Mouse (Mus musculus) liver, postnatal 0 days (tissue): ENCODE measurements around the gene Timeless. TPM values are rescaled to one million over a fixed set of nuclear protein-coding genes. Genes with fewer than 3 reads are reported as not detected.
"Not testable (repeated sequence)": the region's sequence is repeated elsewhere in the genome, so short reads cannot be mapped to it uniquely, and the experiment has no call there.

Source experiments
- ATAC-seq: fragments of 200-750 bp; cut with Nextera tagmentation; 2 replicates; pipeline ENCODE4 v1.8.0; 2017; ENCODE audit warnings: mild to moderate bottlenecking, moderate library complexity
- DNase-seq: peaks from one replicate; pipeline ENCODE4 v3.0.0-alpha.2; 2016
- H3K27ac ChIP-seq: fragments of 300-500 bp; sonication (generic); 2 replicates; pipeline ENCODE4 v1.5.1; 2014; ENCODE audit warnings: antibody characterized with exemption, moderate library complexity, mild to moderate bottlenecking, low read depth
- H3K27me3 ChIP-seq: fragments of 300-500 bp; sonication (generic); 2 replicates; pipeline ENCODE4 v1.6.1; 2014; ENCODE audit warnings: low read length, control low read depth, mixed read lengths; ENCODE audit not compliant: insufficient read depth
- H3K36me3 ChIP-seq: fragments of 300-500 bp; sonication (generic); replicated peaks from 2 replicates; pipeline ENCODE4 v1.6.1; 2014; ENCODE audit warnings: mild to moderate bottlenecking, control low read depth, low read length, moderate library complexity, mixed read lengths; ENCODE audit not compliant: insufficient read depth
- H3K4me1 ChIP-seq: fragments of 300-500 bp; sonication (generic); 2 replicates; pipeline ENCODE4 v1.6.1; 2014; ENCODE audit warnings: antibody characterized with exemption, mild to moderate bottlenecking, control low read depth; ENCODE audit not compliant: insufficient read depth
- H3K4me2 ChIP-seq: fragments of 300-500 bp; sonication (generic); 2 replicates; pipeline ENCODE4 v1.6.1; 2014; ENCODE audit warnings: low read depth, mild to moderate bottlenecking, low read length, moderate library complexity, mixed read lengths
- H3K4me3 ChIP-seq: fragments of 300-500 bp; sonication (generic); 2 replicates; pipeline ENCODE4 v1.5.1; 2014; ENCODE audit warnings: low read depth, low read length
- H3K9ac ChIP-seq: fragments of 300-500 bp; sonication (generic); replicated peaks from 2 replicates; pipeline ENCODE4 v1.6.1; 2014; ENCODE audit warnings: mild to moderate bottlenecking, moderate library complexity
- H3K9me3 ChIP-seq: fragments of 300-500 bp; sonication (generic); 2 replicates; pipeline ENCODE4 v1.6.1; 2016; ENCODE audit warnings: mild to moderate bottlenecking, control low read depth, low read length, mixed read lengths
- CTCF ChIP-seq: sonication (generic); IDR thresholded peaks from 2 replicates; pipeline ENCODE4 v1.5.1; 2016; ENCODE audit warnings: antibody characterized with exemption, low read depth
- EP300 ChIP-seq: IDR thresholded peaks from 2 replicates; pipeline ENCODE4 v1.6.1; 2016; ENCODE audit warnings: antibody characterized with exemption, low read depth, mild to moderate bottlenecking
- WGBS: fragments of 180-500 bp; shearing (Covaris S2); extraction: QIAGEN DNeasy Blood & Tissue Kit; methylation state at CpG from one replicate; pipeline ENCODE4 v1.1.7; 2014; ENCODE audit not compliant: insufficient replicate concordance; 5-methylcytosine and 5-hydroxymethylcytosine counted together
- polyA plus RNA-seq: library from polyadenylated mRNA; unstranded; fragments of >200 nt; fragmentation: Nextera tagmentation; extraction: Ambion mirVana; gene quantifications from 2 replicates; pipeline ENCODE4 v1.2.1, GENCODE M21; 2015

Gene Timeless
- polyA plus RNA-seq, 1 experiment from 2014 or later: 18.5 TPM

GRCm38 (mm10) chr10:128212148-128212547, 19.7 kb upstream of the Timeless start:
- Histone ChIP-seq H3K27me3 (no peaks in the 10 kb centered on the region), H3K4me2 (peak overlapping the region; percentile 79), H3K4me3 (peak overlapping the region; percentile 68), H3K9ac (peak overlapping the region; percentile 63; the same call in 1 of the 2 replicates), H3K36me3 (peaks cover 12% of the 10 kb centered on the region), H3K4me1 (peaks cover 23% of the 10 kb centered on the region), H3K9me3 (no peaks in the 10 kb centered on the region), H3K27ac (peak overlapping the region; percentile 83)
- no peak for ATAC-seq
- 36% methylated on average over 6 of the region's 6 CpGs for WGBS
- no peak for TF ChIP-seq CTCF
- no peak for TF ChIP-seq EP300
- no peak for DNase-seq

GRCm38 (mm10) chr10:128212871-128213323, 19.0 kb upstream of the Timeless start:
- Histone ChIP-seq H3K27me3 (no peaks in the 10 kb centered on the region), H3K4me1 (peaks cover 23% of the 10 kb centered on the region), H3K4me3 (peak overlapping the region; percentile 48), H3K36me3 (peaks cover 12% of the 10 kb centered on the region), H3K9me3 (no peaks in the 10 kb centered on the region), H3K4me2 (peak overlapping the region; percentile 77), H3K27ac (no peak overlapping the region), H3K9ac (peak overlapping the region; percentile 50)
- peak; percentile 44; the same call in 1 of the 2 replicates for TF ChIP-seq EP300
- peak; percentile 85 for TF ChIP-seq CTCF
- ATAC-seq: peak; percentile 60
- DNase-seq: peak; percentile 74
- WGBS: 1% methylated on average over 18 of the region's 18 CpGs

DNA sequence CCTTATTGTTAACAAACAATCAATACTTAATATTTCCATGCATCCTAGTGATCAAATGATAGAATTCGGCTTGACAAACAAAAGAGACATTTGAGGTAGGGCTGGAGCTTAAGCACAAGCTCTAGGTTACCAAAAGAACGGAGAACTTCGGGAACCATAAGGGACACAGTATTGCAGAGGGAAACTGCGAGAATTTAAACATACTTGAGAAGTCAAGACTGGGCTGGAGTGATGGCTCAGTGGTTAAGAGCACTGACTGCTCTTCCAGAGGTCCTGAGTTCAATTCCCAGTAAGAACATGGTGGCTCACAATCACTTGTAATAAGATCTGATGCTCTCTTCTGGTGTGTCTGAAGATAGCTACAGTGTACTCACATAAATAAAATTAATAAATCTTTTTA, 17.8 kb upstream of the Timeless start:
- H3K9ac ChIP-seq, H3K4me3 ChIP-seq, H3K27me3 ChIP-seq, H3K36me3 ChIP-seq, H3K27ac ChIP-seq, DNase-seq, H3K9me3 ChIP-seq, H3K4me2 ChIP-seq, ATAC-seq: not testable (repeated sequence)
- WGBS: 88% methylated on average over 4 of the region's 4 CpGs
- peaks cover 24% of the 10 kb centered on the region for H3K4me1 ChIP-seq

DNA sequence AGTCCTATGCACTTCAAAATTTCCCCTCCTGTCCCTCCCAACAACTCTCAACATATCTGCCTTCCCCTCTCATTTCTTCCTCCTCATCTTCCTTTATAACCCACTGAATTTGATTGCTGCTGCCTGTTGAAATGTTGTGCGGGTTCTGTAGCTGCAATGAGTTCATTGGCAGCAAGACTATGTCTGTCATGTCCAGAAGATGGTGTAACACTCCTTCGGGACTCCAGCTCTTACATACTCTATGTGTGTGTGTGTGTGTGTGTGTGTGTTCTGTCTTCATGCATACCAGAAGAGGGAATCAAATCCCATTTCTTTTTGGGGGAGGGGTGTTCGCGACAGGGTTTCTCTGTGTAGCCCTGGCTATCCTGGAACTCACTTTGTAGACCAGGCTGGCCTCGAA, 16.9 kb upstream of the Timeless start:
- no peak overlapping the region for H3K4me3 ChIP-seq
- DNase-seq (no peak), ATAC-seq (no peak)
- no peak overlapping the region for H3K27ac ChIP-seq
- 80% methylated on average over 5 of the region's 5 CpGs for WGBS
- no peak overlapping the region for H3K4me2 ChIP-seq
- no peaks in the 10 kb centered on the region for H3K9me3 ChIP-seq
- TF ChIP-seq EP300 (no peak), CTCF (0 out of 2 replicates have a peak, but pooled peaks have one; percentile 10)
- H3K4me1 ChIP-seq: peaks cover 28% of the 10 kb centered on the region
- no peak overlapping the region for H3K9ac ChIP-seq
- no peaks in the 10 kb centered on the region for H3K27me3 ChIP-seq
- H3K36me3 ChIP-seq: peaks cover 4% of the 10 kb centered on the region; the same call in 1 of the 2 replicates

- Histone ChIP-seq H3K27ac (peak overlapping the region; percentile 57), H3K27me3 (no peaks in the 10 kb centered on the region), H3K9me3 (no peaks in the 10 kb centered on the region), H3K4me3 (no peak overlapping the region), H3K4me2 (no peak overlapping the region), H3K36me3 (no peaks in the 10 kb centered on the region), H3K9ac (no peak overlapping the region), H3K4me1 (peaks cover 6% of the 10 kb centered on the region)
- peak; percentile 92 for TF ChIP-seq EP300
- no peak for TF ChIP-seq CTCF
- no peak for DNase-seq
- peak; percentile 76 for ATAC-seq
- WGBS: 65% methylated on average over 18 of the region's 18 CpGs
These were observed 13.3 kb upstream of the Timeless start for GRCm38 (mm10) chr10:128218387-128219117.

DNA sequence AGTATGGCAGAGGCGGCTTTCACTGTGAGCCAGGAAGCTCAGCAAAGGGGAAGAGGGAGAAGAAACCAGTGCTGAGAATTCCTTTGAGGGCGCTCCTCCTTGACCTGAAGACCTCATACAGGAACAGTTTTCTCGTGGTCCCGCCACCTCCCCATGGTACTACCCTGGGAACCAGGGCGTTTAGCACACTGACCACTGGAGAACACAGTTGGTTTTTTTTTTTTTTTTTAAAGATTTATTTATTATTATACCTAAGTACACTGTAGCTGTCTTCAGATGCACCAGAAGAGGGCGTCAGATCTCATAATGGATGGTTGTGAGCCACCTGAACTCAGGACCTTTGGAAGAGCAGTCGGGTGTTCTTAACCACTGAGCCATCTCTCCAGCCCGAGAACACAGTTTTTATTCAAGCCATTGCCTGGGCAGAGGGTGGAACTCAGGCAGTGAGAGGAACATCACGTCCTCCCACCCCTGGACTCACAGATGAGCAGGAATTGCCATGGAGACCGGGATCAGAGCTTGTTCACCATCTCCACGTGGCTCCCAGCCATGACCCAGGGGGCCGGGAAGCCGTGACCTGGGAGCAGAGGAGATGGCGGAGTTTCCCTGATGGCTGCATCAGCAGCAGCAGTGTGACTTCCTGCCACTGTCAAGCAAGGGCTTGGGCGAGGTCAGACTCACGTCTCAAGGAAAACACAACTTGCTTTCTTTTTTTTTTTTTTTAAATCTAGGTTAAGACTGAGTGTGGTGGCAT, 10.2 kb upstream of the Timeless start:
- no peak for TF ChIP-seq EP300
- no peak for TF ChIP-seq CTCF
- peaks cover 6% of the 10 kb centered on the region for H3K4me1 ChIP-seq
- H3K36me3 ChIP-seq: no peaks in the 10 kb centered on the region
- H3K27ac ChIP-seq: no peak overlapping the region
- H3K27me3 ChIP-seq: no peaks in the 10 kb centered on the region
- H3K9ac ChIP-seq: no peak overlapping the region
- no peaks in the 10 kb centered on the region for H3K9me3 ChIP-seq
- 55% methylated on average over 16 of the region's 16 CpGs for WGBS
- DNase-seq: no peak
- ATAC-seq: no peak
- H3K4me2 ChIP-seq: no peak overlapping the region
- H3K4me3 ChIP-seq: no peak overlapping the region
